Mouse (Mus musculus) monocyte, adult 5-6 weeks (primary cell): ENCODE measurements at regions not wholly inside any gene's neighbourhood (a gene's known extent, or its start where the extent isn't known, plus 50 kb on each side); places are given as distances from the start of the nearest gene placed in this dataset.

Source experiments
- ATAC-seq: fragments of 153-309, 156-312 bp; replicated peaks from 2 replicates; pipeline ENCODE4 v1.8.0; 2017; ENCODE audit warnings: mild to moderate bottlenecking; ENCODE audit not compliant: low TSS enrichment, insufficient number of reproducible peaks, severe bottlenecking, poor library complexity, low FRiP score

- ATAC-seq = no peak
Observed at GRCm38 (mm10) chr12:7878761-7879160, 98.7 kb upstream of the Apob start.

GRCm38 (mm10) chr12:7896156-7896555, 81.3 kb upstream of the Apob start:
- no peak for ATAC-seq

GRCm38 (mm10) chr12:7905329-7905728, 72.1 kb upstream of the Apob start:
- no peak for ATAC-seq

- no peak for ATAC-seq
Observed at GRCm38 (mm10) chr12:7906831-7907230, 70.6 kb upstream of the Apob start.

- ATAC-seq = no peak
Observed at GRCm38 (mm10) chr12:7909746-7910360, 67.6 kb upstream of the Apob start.

- ATAC-seq = no peak
Observed at GRCm38 (mm10) chr12:7910509-7910908, 66.9 kb upstream of the Apob start.

- no peak for ATAC-seq
Observed at GRCm38 (mm10) chr12:7918385-7918784, 59.1 kb upstream of the Apob start.

- ATAC-seq = no peak
Observed at GRCm38 (mm10) chr12:7918967-7919708, 58.3 kb upstream of the Apob start.

- ATAC-seq = no peak
Observed at GRCm38 (mm10) chr12:7919709-7920324, 57.6 kb upstream of the Apob start.

GRCm38 (mm10) chr12:7920888-7921287, 56.6 kb upstream of the Apob start:
- ATAC-seq = no peak
